Mouse (Mus musculus) liver, embryonic 13.5 days (tissue): ENCODE measurements at regions not wholly inside any gene's neighbourhood (a gene's known extent, or its start where the extent isn't known, plus 50 kb on each side); places are given as distances from the start of the nearest gene placed in this dataset.

Experiments
- ATAC-seq: fragments of 200-750 bp; cut with Nextera tagmentation; 2 replicates; pipeline ENCODE4 v1.8.0; 2017; ENCODE audit warnings: low read depth, mild to moderate bottlenecking, moderate number of reproducible peaks, moderate library complexity
- DNase-seq: peaks from one replicate; pipeline ENCODE4 v3.0.0; 2022
- H3K27ac ChIP-seq: fragments of 300-500 bp; sonication (generic); 2 replicates; pipeline ENCODE4 v1.5.1; 2015; ENCODE audit warnings: moderate library complexity, mild to moderate bottlenecking, inconsistent platforms
- H3K27me3 ChIP-seq: fragments of 300-500 bp; sonication (generic); 2 replicates; pipeline ENCODE4 v1.6.1; 2015; ENCODE audit warnings: mild to moderate bottlenecking, inconsistent platforms
- H3K36me3 ChIP-seq: fragments of 300-500 bp; sonication (generic); 2 replicates; pipeline ENCODE4 v1.6.1; 2015; ENCODE audit warnings: mild to moderate bottlenecking, inconsistent platforms
- H3K4me1 ChIP-seq: fragments of 300-500 bp; sonication (generic); replicated peaks from 2 replicates; pipeline ENCODE4 v1.6.1; 2015; ENCODE audit warnings: inconsistent platforms
- H3K4me2 ChIP-seq: fragments of 300-500 bp; sonication (generic); 2 replicates; pipeline ENCODE4 v1.6.1; 2015; ENCODE audit warnings: inconsistent platforms, mild to moderate bottlenecking, moderate library complexity
- H3K4me3 ChIP-seq: fragments of 300-500 bp; sonication (generic); replicated peaks from 2 replicates; pipeline ENCODE4 v1.5.1; 2015; ENCODE audit warnings: mild to moderate bottlenecking, inconsistent platforms
- H3K9ac ChIP-seq: fragments of 300-500 bp; sonication (generic); 2 replicates; pipeline ENCODE4 v1.6.1; 2015; ENCODE audit warnings: mild to moderate bottlenecking, inconsistent platforms
- H3K9me3 ChIP-seq: fragments of 300-500 bp; sonication (generic); replicated peaks from 2 replicates; pipeline ENCODE4 v1.6.1; 2016; ENCODE audit warnings: inconsistent platforms
- WGBS: fragments of 180-500 bp; shearing (Covaris S2); methylation state at CpG from one replicate; pipeline ENCODE4 v1.1.7; 2015; ENCODE audit not compliant: insufficient replicate concordance; 5-methylcytosine and 5-hydroxymethylcytosine counted together

DNA sequence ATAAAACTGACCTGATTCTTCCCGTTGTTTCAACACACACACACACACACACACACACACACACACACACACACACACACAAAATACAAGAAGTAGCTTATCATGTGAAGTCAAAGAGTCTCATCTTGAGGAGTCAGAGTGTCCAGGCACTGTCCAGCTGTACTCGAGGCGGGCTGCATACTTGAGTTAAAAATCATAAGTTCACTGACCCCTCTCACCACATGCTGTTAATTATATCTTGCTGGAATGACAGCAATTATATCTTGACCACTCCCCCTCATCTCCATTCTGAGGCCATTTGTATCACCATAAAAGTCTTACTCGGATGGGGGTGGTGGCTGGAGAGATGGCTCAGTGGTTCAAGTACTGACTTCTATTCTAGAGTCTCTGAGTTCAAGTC is 58.5 kb upstream of the P3h2 start:
- DNase-seq = no peak

DNA sequence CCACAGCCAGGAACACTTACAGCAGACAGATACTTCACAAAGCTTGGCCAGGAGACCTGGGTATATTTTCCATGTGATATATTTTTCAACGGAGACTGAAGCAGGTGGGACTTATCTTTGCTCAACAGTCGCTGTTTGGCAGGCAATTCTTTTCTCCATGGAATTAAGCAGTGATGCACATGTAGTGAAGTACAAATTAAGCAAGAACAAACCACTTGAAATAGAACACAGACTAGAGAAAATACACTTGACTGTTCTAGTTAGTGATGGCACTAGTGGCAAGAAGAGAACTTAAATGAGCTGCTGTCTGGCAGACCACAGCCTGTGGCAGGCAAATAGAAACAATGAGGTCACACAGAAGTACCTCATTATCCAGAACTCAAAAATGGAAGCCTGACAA is 57.8 kb upstream of the P3h2 start:
- Histone ChIP-seq H3K9ac (no peak overlapping the region), H3K9me3 (no peaks in the 10 kb centered on the region), H3K27ac (no peak overlapping the region), H3K4me1 (no peaks in the 10 kb centered on the region), H3K4me2 (no peak overlapping the region), H3K36me3 (no peaks in the 10 kb centered on the region), H3K4me3 (no peak overlapping the region), H3K27me3 (no peaks in the 10 kb centered on the region)
- DNase-seq = no peak
- 56% methylated on average over 2 of the region's 2 CpGs for WGBS
- no peak for ATAC-seq

More for the DNA sequence above, 58.5 kb upstream of the P3h2 start:
- WGBS = 49% methylated on average over 4 of the region's 4 CpGs
- no peak overlapping the region for H3K4me2 ChIP-seq
- H3K27ac ChIP-seq = no peak overlapping the region
- H3K9me3 ChIP-seq = no peaks in the 10 kb centered on the region
- H3K4me3 ChIP-seq = no peak overlapping the region
- no peaks in the 10 kb centered on the region for H3K36me3 ChIP-seq
- ATAC-seq = no peak
- no peaks in the 10 kb centered on the region for H3K27me3 ChIP-seq
- no peak overlapping the region for H3K9ac ChIP-seq
- H3K4me1 ChIP-seq = no peaks in the 10 kb centered on the region

DNA sequence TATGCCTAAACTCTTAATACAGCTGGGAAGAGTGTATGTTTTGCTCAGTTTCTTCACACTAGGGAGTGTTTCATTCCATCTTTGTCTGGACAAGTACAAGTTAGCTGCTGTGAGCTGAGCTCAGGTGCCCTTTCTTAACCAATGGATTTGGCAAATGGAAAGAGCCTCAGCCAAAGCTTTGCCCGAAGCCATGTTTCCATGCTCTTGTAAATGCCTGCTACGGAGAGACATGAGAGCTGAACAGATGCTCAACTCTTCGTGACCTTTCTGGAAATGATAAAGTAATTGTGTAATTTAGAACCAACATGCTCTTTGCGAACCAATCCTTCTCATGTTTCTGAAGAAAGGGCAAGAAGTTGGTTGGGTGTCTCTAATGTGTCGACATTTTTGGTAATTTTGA is 52.0 kb upstream of the P3h2 start:
- no peaks in the 10 kb centered on the region for H3K9me3 ChIP-seq
- no peak overlapping the region for H3K4me2 ChIP-seq
- no peaks in the 10 kb centered on the region for H3K4me1 ChIP-seq
- 64% methylated on average over 5 of the region's 5 CpGs for WGBS
- DNase-seq (no peak), ATAC-seq (no peak)
- H3K27me3 ChIP-seq = no peaks in the 10 kb centered on the region
- H3K36me3 ChIP-seq = no peaks in the 10 kb centered on the region
- no peak overlapping the region for H3K4me3 ChIP-seq
- H3K27ac ChIP-seq = no peak overlapping the region
- H3K9ac ChIP-seq = no peak overlapping the region
